Mouse (Mus musculus) embryonic stem cell, embryonic (primary cell): ENCODE measurements around the gene 4930412O13Rik.

ENCODE experiments used
- CTCF ChIA-PET, 4 experiments: fragments of 300-600 bp in 2 of 4; fragments of 350-600 bp in 2 of 4; sonication (Branson Sonifier 250); formaldehyde crosslinking; loops; one replicate each; lab custom pipeline; 2022; ENCODE audit warnings: inconsistent platforms in 2 of 4; lab: Charles Lee
- POLR2A ChIA-PET, 4 experiments: fragments of 300-600 bp in 2 of 4; fragments of 350-600 bp in 2 of 4; sonication (Branson Sonifier 250); formaldehyde crosslinking; loops; one replicate each; lab custom pipeline; 2022; ENCODE audit warnings: antibody characterized with exemption in 4 of 4, inconsistent platforms in 1 of 4; lab: Charles Lee

Gene 4930412O13Rik

GRCm38 (mm10) chr2:9877326-9877690 lies 3.7 kb upstream of the 4930412O13Rik start:
- POLR2A ChIA-PET = interaction anchor here in 1 of 4 experiments (3.9 kb wide), 1 partner anchor 12 kb away, joined by 23 read pairs; the partner anchor contains the start of genes 9230102O04Rik and Gata3
- CTCF ChIA-PET = no interaction called here

GRCm38 (mm10) chr2:9877966-9878563 lies 3.0 kb upstream of the 4930412O13Rik start:
- CTCF ChIA-PET = interaction anchor here in 1 of 4 experiments (0.7 kb wide), 1 partner anchor 413 kb away, joined by 3 read pairs; no protein-coding TSS in a partner anchor
- POLR2A ChIA-PET = interaction anchor here (0.7 to 3.9 kb wide), 8 partner anchors 11 to 454 kb away, joined by 3 to 23 read pairs (median 4); partner anchors contain the start of genes 9230102O04Rik (in 2 of the 4) and Gata3 (in 2 of the 4)

GRCm38 (mm10) chr2:9878564-9879081 lies 2.4 kb upstream of the 4930412O13Rik start:
- ChIA-PET POLR2A (interaction anchor here in 3 of 4 experiments (0.6 to 3.9 kb wide), 11 partner anchors 9 to 423 kb away, joined by 3 to 23 read pairs (median 5); partner anchors contain the start of genes 9230102O04Rik (in 2 of the 3), Gata3 (in 2 of the 3), Atp5c1 (in 1 of the 3) and Kin (in 1 of the 3)), CTCF (interaction anchor here in 2 of 4 experiments (1.0 to 1.7 kb wide), 4 partner anchors 10 to 436 kb away, joined by 3 to 5 read pairs (median 4); partner anchors contain the start of genes 9230102O04Rik (in 1 of the 2) and Gata3 (in 1 of the 2))

GRCm38 (mm10) chr2:9879092-9879491 lies 2.0 kb upstream of the 4930412O13Rik start:
- ChIA-PET CTCF (interaction anchor here in 3 of 4 experiments (0.5 to 1.7 kb wide), 8 partner anchors 9 to 436 kb away, joined by 3 to 5 read pairs (median 4); partner anchors contain the start of genes 9230102O04Rik (in 1 of the 3) and Gata3 (in 1 of the 3)), POLR2A (interaction anchor here in 3 of 4 experiments (0.6 to 3.9 kb wide), 9 partner anchors 8 to 423 kb away, joined by 3 to 23 read pairs (median 5); partner anchors contain the start of genes 9230102O04Rik (in 2 of the 3), Gata3 (in 2 of the 3), Atp5c1 (in 1 of the 3) and Kin (in 1 of the 3))

- POLR2A ChIA-PET = interaction anchor here in 2 of 4 experiments (0.6 to 3.9 kb wide), 6 partner anchors 8 to 201 kb away, joined by 3 to 23 read pairs (median 6); partner anchors contain the start of genes 9230102O04Rik (in 2 of the 2), Gata3 (in 2 of the 2), Atp5c1 (in 1 of the 2) and Kin (in 1 of the 2)
- CTCF ChIA-PET = interaction anchor here in 3 of 4 experiments (0.5 to 1.7 kb wide), 8 partner anchors 9 to 437 kb away, joined by 3 to 5 read pairs (median 4); partner anchors contain the start of genes 9230102O04Rik (in 1 of the 3) and Gata3 (in 1 of the 3)
These were observed 1.6 kb upstream of the 4930412O13Rik start for GRCm38 (mm10) chr2:9879493-9879892.

GRCm38 (mm10) chr2:9880271-9880670 lies 781 bp upstream of the 4930412O13Rik start:
- POLR2A ChIA-PET = interaction anchor here in 2 of 4 experiments (0.6 to 3.9 kb wide), 3 partner anchors 9 to 464 kb away, joined by 5 to 23 read pairs (median 7); partner anchors contain the start of genes 9230102O04Rik (in 1 of the 2), Atp5c1 (in 1 of the 2), Gata3 (in 1 of the 2) and Kin (in 1 of the 2)

GRCm38 (mm10) chr2:9881611-9882023 lies 565 bp downstream of the 4930412O13Rik start:
- CTCF ChIA-PET = interaction anchor here in 2 of 4 experiments (0.6 to 1.0 kb wide), 4 partner anchors 18 to 1621 kb away, joined by 3 to 6 read pairs (median 4); partner anchors contain the start of gene Sfmbt2 (in 1 of the 2)
- POLR2A ChIA-PET = interaction anchor here in 2 of 4 experiments (0.6 to 1.0 kb wide), 3 partner anchors 11 to 197 kb away, joined by 4 read pairs; no protein-coding TSS in a partner anchor

More at GRCm38 (mm10) chr2:9880271-9880670, 781 bp upstream of the 4930412O13Rik start:
- CTCF ChIA-PET = interaction anchor here in 1 of 4 experiments (1.7 kb wide), 1 partner anchor 9 kb away, joined by 5 read pairs; the partner anchor contains the start of genes 9230102O04Rik and Gata3

GRCm38 (mm10) chr2:9882371-9882925 lies 1.4 kb downstream of the 4930412O13Rik start:
- ChIA-PET POLR2A (interaction anchor here in 1 of 4 experiments (0.6 to 1.8 kb wide), 2 partner anchors 11 to 153 kb away, joined by 4 to 5 read pairs; no protein-coding TSS in a partner anchor), CTCF (interaction anchor here in 1 of 4 experiments (0.7 kb wide), 1 partner anchor 488 kb away, joined by 6 read pairs; the partner anchor contains the start of gene Sfmbt2)

GRCm38 (mm10) chr2:9882926-9883802 lies 2.1 kb downstream of the 4930412O13Rik start:
- ChIA-PET POLR2A (interaction anchor here in 1 of 4 experiments (1.5 to 2.1 kb wide), 4 partner anchors 9 to 153 kb away, joined by 4 to 9 read pairs (median 6); no protein-coding TSS in a partner anchor), CTCF (interaction anchor here in 2 of 4 experiments (0.5 to 0.6 kb wide), 3 partner anchors 16 to 956 kb away, joined by 3 to 5 read pairs (median 3); no protein-coding TSS in a partner anchor)

- ChIA-PET POLR2A (interaction anchor here in 1 of 4 experiments (0.7 to 2.1 kb wide), 6 partner anchors 10 to 326 kb away, joined by 4 to 9 read pairs (median 4); no protein-coding TSS in a partner anchor), CTCF (interaction anchor here in 2 of 4 experiments (0.5 to 0.7 kb wide), 4 partner anchors 17 to 957 kb away, joined by 3 read pairs; no protein-coding TSS in a partner anchor)
These were observed 2.9 kb downstream of the 4930412O13Rik start for GRCm38 (mm10) chr2:9883803-9884532.

- CTCF ChIA-PET = interaction anchor here in 2 of 4 experiments (0.6 to 1.1 kb wide), 4 partner anchors 98 to 1210 kb away, joined by 3 read pairs; no protein-coding TSS in a partner anchor
- POLR2A ChIA-PET = interaction anchor here in 2 of 4 experiments (0.7 to 2.1 kb wide), 8 partner anchors 9 to 327 kb away, joined by 3 to 9 read pairs (median 4); no protein-coding TSS in a partner anchor
These were observed 3.6 kb downstream of the 4930412O13Rik start for GRCm38 (mm10) chr2:9884533-9885216.

- ChIA-PET POLR2A (interaction anchor here in 2 of 4 experiments (1.2 to 2.1 kb wide), 4 partner anchors 10 to 23 kb away, joined by 3 to 9 read pairs (median 5); no protein-coding TSS in a partner anchor), CTCF (interaction anchor here in 1 of 4 experiments (0.6 to 1.1 kb wide), 2 partner anchors 260 to 1211 kb away, joined by 3 read pairs; no protein-coding TSS in a partner anchor)
These were observed 4.2 kb downstream of the 4930412O13Rik start for GRCm38 (mm10) chr2:9885217-9885770.

- CTCF ChIA-PET = no interaction called here
- POLR2A ChIA-PET = no interaction called here
These were observed 5.0 kb downstream of the 4930412O13Rik start for GRCm38 (mm10) chr2:9886031-9886430.

- CTCF ChIA-PET = interaction anchor here in 1 of 4 experiments (0.6 kb wide), 1 partner anchor 762 kb away, joined by 3 read pairs; no protein-coding TSS in a partner anchor
These were observed 6.0 kb downstream of the 4930412O13Rik start for GRCm38 (mm10) chr2:9886921-9887610.

More at GRCm38 (mm10) chr2:9886921-9887610, 6.0 kb downstream of the 4930412O13Rik start:
- POLR2A ChIA-PET = interaction anchor here in 2 of 4 experiments (0.6 to 1.6 kb wide), 4 partner anchors 8 to 267 kb away, joined by 3 to 5 read pairs (median 5); no protein-coding TSS in a partner anchor
